Mouse (Mus musculus) lung, embryonic 14.5 days (tissue): Measurements from ENCODE around the gene Glt8d1. TPM values are rescaled to one million over a fixed set of nuclear protein-coding genes. Genes with fewer than 3 reads are reported as not detected.
A peak's percentile ranks its signal among the peaks of the same experiment; 100 is the strongest.

Experiments used
- ATAC-seq: fragments of 200-750 bp; cut with Nextera tagmentation; 2 replicates; pipeline ENCODE4 v1.8.0; 2017; ENCODE audit warnings: mild to moderate bottlenecking, moderate TSS enrichment, moderate library complexity; ENCODE audit not compliant: insufficient read depth
- DNase-seq: peaks from one replicate; pipeline ENCODE4 v3.0.0-alpha.2; 2015
- H3K27ac ChIP-seq: fragments of 300-500 bp; sonication (generic); 2 replicates; pipeline ENCODE4 v1.5.1; 2014; ENCODE audit warnings: low read depth, mild to moderate bottlenecking, moderate library complexity
- H3K27me3 ChIP-seq: fragments of 300-500 bp; sonication (generic); 2 replicates; pipeline ENCODE4 v1.6.1; 2014; ENCODE audit warnings: low read length, control low read depth; ENCODE audit not compliant: insufficient read depth
- H3K36me3 ChIP-seq: fragments of 300-500 bp; sonication (generic); 2 replicates; pipeline ENCODE4 v1.6.1; 2014; ENCODE audit warnings: control low read depth; ENCODE audit not compliant: insufficient read depth
- H3K4me1 ChIP-seq: fragments of 300-500 bp; sonication (generic); 2 replicates; pipeline ENCODE4 v1.6.1; 2014; ENCODE audit warnings: antibody characterized with exemption, control low read depth; ENCODE audit not compliant: insufficient read depth
- H3K4me2 ChIP-seq: fragments of 300-500 bp; sonication (generic); 2 replicates; pipeline ENCODE4 v1.6.1; 2014; ENCODE audit warnings: mild to moderate bottlenecking
- H3K4me3 ChIP-seq: fragments of 300-500 bp; sonication (generic); 2 replicates; pipeline ENCODE4 v1.5.1; 2014; ENCODE audit warnings: low read depth, low read length
- H3K9ac ChIP-seq: fragments of 300-500 bp; sonication (generic); 2 replicates; pipeline ENCODE4 v1.6.1; 2014
- H3K9me3 ChIP-seq: fragments of 300-500 bp; sonication (generic); 2 replicates; pipeline ENCODE4 v1.6.1; 2016; ENCODE audit warnings: low read depth, low read length, control low read depth
- CTCF ChIP-seq: IDR thresholded peaks from 2 replicates; pipeline ENCODE4 v1.5.1; 2016; ENCODE audit warnings: antibody characterized with exemption, low read depth
- WGBS: fragments of 180-500 bp; shearing (Covaris S2); extraction: QIAGEN DNeasy Blood & Tissue Kit; methylation state at CpG from one replicate; pipeline ENCODE4 v1.1.7; 2014; 5-methylcytosine and 5-hydroxymethylcytosine counted together
- polyA plus RNA-seq: library from polyadenylated mRNA; unstranded; fragments of >200 nt; fragmentation: Nextera tagmentation; extraction: Ambion mirVana; gene quantifications from 2 replicates; pipeline ENCODE4 v1.2.1, GENCODE M21; 2014

The Glt8d1 gene
- polyA plus RNA-seq, 1 experiment from 2014 or later: 69.6 TPM

GRCm38 (mm10) chr14:31000356-31000755, 844 bp upstream of the Glt8d1 start:
- peak overlapping the region; percentile 67 for H3K9ac ChIP-seq
- no peak for TF ChIP-seq CTCF
- 0 out of 2 replicates have a peak, but pooled peaks cover 4% of the 10 kb centered on the region for H3K4me1 ChIP-seq

DNA sequence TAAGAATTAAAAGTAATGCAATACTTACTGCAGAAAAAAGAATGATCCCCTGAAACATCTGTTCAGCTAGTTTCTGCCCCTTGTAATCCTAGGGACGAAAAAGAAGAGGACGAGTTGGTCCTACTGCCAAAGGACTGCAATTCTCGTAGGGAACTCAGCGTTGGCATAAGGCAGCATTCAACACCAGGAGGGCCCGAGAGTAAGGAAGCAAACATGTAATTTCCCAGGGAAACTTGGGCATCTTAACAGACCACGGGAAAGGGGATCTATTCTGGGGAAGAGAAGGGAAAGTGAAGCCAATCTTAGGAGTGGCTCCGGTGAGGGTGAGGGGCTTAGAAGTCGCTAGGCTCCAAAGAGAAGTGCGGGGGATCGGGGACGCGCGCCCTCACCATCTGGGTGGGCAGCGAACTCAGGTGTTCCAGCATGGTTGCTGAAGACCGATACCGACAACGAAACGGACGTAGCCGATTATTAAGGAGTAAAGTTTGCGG, 339 bp upstream of the Glt8d1 start:
- peak overlapping the region; percentile 92 for H3K4me3 ChIP-seq
- peak overlapping the region; percentile 67 for H3K9ac ChIP-seq
- TF ChIP-seq CTCF: 0 out of 2 replicates have a peak, but pooled peaks have one; percentile 10
- peak; percentile 24; the same call in 1 of the 2 replicates for ATAC-seq
- no peaks in the 10 kb centered on the region for H3K27me3 ChIP-seq
- 0 out of 2 replicates have a peak, but pooled peaks cover 4% of the 10 kb centered on the region for H3K4me1 ChIP-seq
- peak overlapping the region; percentile 87; the same call in 1 of the 2 replicates for H3K27ac ChIP-seq
- DNase-seq: no peak
- WGBS: under 1% methylated on average over 21 of the region's 21 CpGs
- peak overlapping the region; percentile 68 for H3K4me2 ChIP-seq
- no peaks in the 10 kb centered on the region for H3K9me3 ChIP-seq
- peaks cover 18% of the 10 kb centered on the region; the same call in 1 of the 2 replicates for H3K36me3 ChIP-seq

More at GRCm38 (mm10) chr14:31000356-31000755, 844 bp upstream of the Glt8d1 start:
- Histone ChIP-seq H3K4me3 (peak overlapping the region; percentile 92), H3K4me2 (peak overlapping the region; percentile 68), H3K36me3 (peaks cover 16% of the 10 kb centered on the region; the same call in 1 of the 2 replicates), H3K9me3 (no peaks in the 10 kb centered on the region), H3K27me3 (no peaks in the 10 kb centered on the region), H3K27ac (no peak overlapping the region)
- DNase-seq (no peak), ATAC-seq (no peak)
- 52% methylated on average over 10 of the region's 10 CpGs for WGBS

GRCm38 (mm10) chr14:31004527-31004926, 3.3 kb downstream of the Glt8d1 start:
- no peaks in the 10 kb centered on the region for H3K27me3 ChIP-seq
- H3K4me3 ChIP-seq: no peak overlapping the region
- H3K27ac ChIP-seq: no peak overlapping the region
- no peaks in the 10 kb centered on the region for H3K9me3 ChIP-seq
- DNase-seq: no peak
- 0 out of 2 replicates have a peak, but pooled peaks cover 4% of the 10 kb centered on the region for H3K4me1 ChIP-seq
- 60% methylated on average over 2 of the region's 2 CpGs for WGBS
- no peak overlapping the region for H3K4me2 ChIP-seq
- H3K9ac ChIP-seq: no peak overlapping the region
- no peak for ATAC-seq
- no peak for TF ChIP-seq CTCF
- peaks cover 25% of the 10 kb centered on the region for H3K36me3 ChIP-seq

- DNase-seq: no peak
- H3K9me3 ChIP-seq: no peaks in the 10 kb centered on the region
- 0 out of 2 replicates have a peak, but pooled peaks cover 4% of the 10 kb centered on the region for H3K4me1 ChIP-seq
- no peak for TF ChIP-seq CTCF
- no peak overlapping the region for H3K4me2 ChIP-seq
- no peak for ATAC-seq
- H3K4me3 ChIP-seq: no peak overlapping the region
- no peak overlapping the region for H3K9ac ChIP-seq
- H3K36me3 ChIP-seq: peaks cover 47% of the 10 kb centered on the region
- H3K27ac ChIP-seq: no peak overlapping the region
- H3K27me3 ChIP-seq: no peaks in the 10 kb centered on the region
- 68% methylated on average over 5 of the region's 5 CpGs for WGBS
These were observed 5.6 kb downstream of the Glt8d1 start for GRCm38 (mm10) chr14:31006779-31007178.

DNA sequence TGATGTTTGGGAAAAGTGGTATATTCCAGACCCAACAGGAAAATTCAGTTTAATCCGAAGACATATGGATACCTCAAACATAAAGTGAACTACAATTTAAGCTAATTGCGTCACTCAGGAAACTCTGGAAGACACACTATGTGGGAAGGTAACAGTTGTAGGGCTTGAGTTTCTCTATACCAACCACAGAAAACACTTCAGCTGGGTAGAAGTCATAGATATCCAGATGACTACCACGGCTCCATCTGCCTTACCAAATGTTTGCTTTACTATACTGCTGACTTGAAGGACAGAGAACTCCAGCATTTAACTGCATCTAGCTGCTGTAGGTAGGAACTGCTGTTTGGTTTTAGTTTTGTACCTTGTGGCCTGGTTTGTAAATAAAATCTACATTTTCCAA, 10.4 kb downstream of the Glt8d1 start:
- DNase-seq (no peak), ATAC-seq (no peak)
- Histone ChIP-seq H3K4me3 (no peak overlapping the region), H3K27ac (no peak overlapping the region), H3K27me3 (no peaks in the 10 kb centered on the region), H3K9ac (no peak overlapping the region), H3K4me1 (no peaks in the 10 kb centered on the region), H3K36me3 (peaks cover 90% of the 10 kb centered on the region), H3K9me3 (no peaks in the 10 kb centered on the region), H3K4me2 (no peak overlapping the region)
- no peak for TF ChIP-seq CTCF
- 89% methylated on average over 3 of the region's 3 CpGs for WGBS

- Histone ChIP-seq H3K4me2 (no peak overlapping the region), H3K36me3 (peaks cover 89% of the 10 kb centered on the region), H3K4me3 (no peak overlapping the region), H3K9ac (no peak overlapping the region), H3K27ac (no peak overlapping the region), H3K27me3 (no peaks in the 10 kb centered on the region), H3K9me3 (no peaks in the 10 kb centered on the region), H3K4me1 (no peaks in the 10 kb centered on the region; the same call in 1 of the 2 replicates)
- ATAC-seq: no peak
- 99% methylated on average over 2 of the region's 2 CpGs for WGBS
- TF ChIP-seq CTCF: no peak
- DNase-seq: no peak
These were observed 12.7 kb downstream of the Glt8d1 start for GRCm38 (mm10) chr14:31013928-31014327.

- WGBS: 68% methylated on average over 1 of the region's 1 CpGs
These were observed 14.9 kb downstream of the Glt8d1 start for GRCm38 (mm10) chr14:31016063-31016462.

More at GRCm38 (mm10) chr14:31016063-31016462, 14.9 kb downstream of the Glt8d1 start:
- Histone ChIP-seq H3K4me2 (no peak overlapping the region), H3K27me3 (no peaks in the 10 kb centered on the region), H3K9me3 (no peaks in the 10 kb centered on the region), H3K36me3 (peaks cover 68% of the 10 kb centered on the region), H3K27ac (no peak overlapping the region), H3K4me1 (no peaks in the 10 kb centered on the region; the same call in 1 of the 2 replicates), H3K9ac (no peak overlapping the region), H3K4me3 (no peak overlapping the region)
- no peak for TF ChIP-seq CTCF
- ATAC-seq (no peak), DNase-seq (no peak)
